Mouse (Mus musculus) kidney, postnatal 14 days (tissue): ENCODE measurements around the gene H2afb3.
A peak's percentile ranks its signal among the peaks of the same experiment; 100 is the strongest.
"Not testable (repeated sequence)": the region's sequence is repeated elsewhere in the genome, so short reads cannot be mapped to it uniquely, and the experiment has no call there.

Source experiments
- DNase-seq: peaks from one replicate; pipeline ENCODE4 v3.0.0; 2022; ENCODE audit warnings: mixed read lengths

Gene H2afb3

GRCm38 (mm10) chrX:120312995-120313394 lies at the start of gene H2afb3:
H2afb3 (minus strand) TSS chrX:120313095.
- not testable (repeated sequence) for DNase-seq

DNA sequence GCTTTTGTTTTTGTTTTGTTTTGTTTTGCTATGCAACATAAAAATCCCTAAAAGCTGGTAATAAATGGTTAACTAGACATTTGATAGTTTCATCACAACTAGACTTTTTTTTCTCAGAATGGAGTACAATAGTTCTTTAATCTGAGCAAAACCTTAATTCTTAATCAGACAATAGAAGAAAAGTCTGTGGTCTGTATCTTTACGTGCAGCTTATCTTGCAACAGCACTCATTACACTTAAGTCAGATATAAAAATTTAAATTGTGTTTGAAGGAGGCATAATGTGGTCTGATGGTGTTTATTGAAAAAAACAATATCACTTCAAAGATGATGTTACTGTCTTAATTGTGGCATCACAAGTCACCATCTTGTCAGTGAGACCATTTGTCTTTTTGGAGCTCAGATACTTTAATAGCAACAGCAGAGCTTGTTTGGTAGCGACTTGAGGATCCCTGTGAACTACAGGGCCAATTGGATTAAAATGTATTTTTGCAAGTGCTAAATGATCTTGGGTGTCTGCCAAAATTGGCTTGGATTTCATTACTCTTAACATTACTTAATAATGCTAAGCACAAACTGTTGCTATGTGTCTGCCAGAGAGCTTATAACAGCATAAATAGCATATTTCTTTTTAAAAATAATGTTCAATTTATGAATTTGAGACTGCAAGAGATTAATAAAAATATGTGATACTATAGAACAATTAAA lies 11.3 kb downstream of the H2afb3 start:
- no peak for DNase-seq

DNA sequence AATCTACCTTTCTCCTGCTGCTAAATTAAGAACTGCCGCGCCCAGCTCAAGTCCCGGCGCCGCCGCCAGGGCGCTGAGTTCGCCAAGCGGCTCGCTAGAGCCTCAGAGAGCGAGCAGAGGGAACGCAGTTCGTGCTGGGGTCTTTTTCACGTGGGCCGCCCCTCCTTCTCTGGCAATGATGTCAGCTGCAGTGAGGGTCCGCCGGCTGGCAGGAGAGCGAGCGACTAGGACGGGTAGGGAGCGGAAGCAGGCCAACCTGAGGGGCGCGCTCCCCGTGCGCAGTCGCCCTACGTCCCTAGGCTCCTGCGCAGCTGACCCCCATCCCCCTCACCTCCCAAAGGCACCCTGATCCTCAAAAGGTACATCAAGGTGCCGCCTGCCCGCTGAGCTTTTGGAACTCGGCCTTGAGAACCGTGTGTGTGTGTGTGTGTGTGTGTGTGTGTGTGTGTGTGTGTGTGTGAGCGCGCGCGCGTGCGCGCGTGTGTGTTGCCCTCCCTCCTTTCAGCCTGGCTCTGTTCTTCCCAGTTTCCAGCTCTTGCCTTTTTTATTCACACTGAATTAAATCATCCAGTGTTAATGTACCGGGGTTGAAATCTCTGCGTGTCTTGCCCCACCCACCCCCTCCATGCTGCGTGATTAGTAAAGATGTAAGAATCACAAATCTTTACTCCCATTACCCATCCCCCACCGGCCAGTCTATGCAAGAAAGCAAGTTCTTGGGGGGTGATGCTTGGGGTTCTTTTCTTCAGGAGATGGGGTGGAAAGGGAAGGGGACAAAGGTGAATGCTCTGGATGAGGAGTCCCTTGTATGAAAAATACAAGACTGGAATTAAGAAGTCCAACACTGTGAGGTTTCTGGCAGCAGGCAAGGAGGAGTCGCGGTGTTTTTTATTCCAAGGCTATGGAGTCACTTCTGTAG lies 19.8 kb downstream of the H2afb3 start:
- DNase-seq, result no peak

GRCm38 (mm10) chrX:120291696-120292095 lies 21.2 kb downstream of the H2afb3 start:
- no peak for DNase-seq

- no peak for DNase-seq
Measured at GRCm38 (mm10) chrX:120290900-120291280, 22.0 kb downstream of the H2afb3 start.

GRCm38 (mm10) chrX:120290011-120290899 lies 22.6 kb downstream of the H2afb3 start, which contains the start of gene Pcdh11x:
Pcdh11x (plus strand) TSS chrX:120290259.
- peak; percentile 5 for DNase-seq

DNA sequence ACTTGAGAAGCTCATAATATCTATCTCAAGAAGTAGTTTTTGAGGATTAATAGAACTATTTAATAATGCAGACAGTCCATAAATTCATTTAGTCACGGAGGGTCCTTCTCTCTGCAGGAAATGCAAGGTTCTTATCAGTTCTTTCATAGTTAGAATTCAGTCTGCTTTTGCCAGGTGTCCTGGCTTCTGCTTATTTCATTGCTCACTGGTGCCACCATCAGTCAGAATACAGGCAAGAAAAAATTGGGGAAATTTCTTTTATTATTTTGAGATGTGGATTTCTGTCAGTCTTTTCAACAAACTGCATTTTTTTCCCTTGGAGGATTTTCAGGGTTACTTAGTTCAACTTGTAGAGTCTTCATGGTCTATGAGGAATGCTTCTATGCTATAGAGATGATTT lies 25.4 kb downstream of the H2afb3 start:
- no peak for DNase-seq

DNA sequence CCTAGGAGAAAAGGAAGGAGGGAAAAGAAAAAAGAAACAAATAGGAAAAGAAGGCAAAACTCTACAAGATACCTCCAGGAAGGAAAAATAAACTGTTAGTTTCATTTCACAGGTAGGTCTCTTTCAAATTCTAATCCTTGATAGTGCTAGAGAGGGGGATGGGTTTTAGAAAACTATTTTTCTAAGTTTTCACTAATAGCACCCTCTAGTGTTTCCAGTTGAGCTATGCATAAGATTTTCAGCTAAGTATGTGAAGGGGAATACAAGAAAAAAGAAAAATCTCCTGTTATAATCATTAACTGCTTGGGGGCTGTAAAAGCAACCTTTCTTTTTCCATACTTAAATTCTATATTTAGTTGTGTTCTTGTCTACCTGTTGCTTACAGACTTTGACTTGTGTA lies 27.4 kb downstream of the H2afb3 start:
- no peak for DNase-seq
